Mouse (Mus musculus): ENCODE results near the gene Eefsec.

GRCm38 (mm10) chr6:88439056-88439455 is 7.3 kb downstream of the Eefsec start:
- TF ChIP-seq CTCF (IDR thresholded peaks at IDR 0.05; ENCODE audit: extremely low read depth, insufficient read length, insufficient replicate concordance, low read depth, low read length) (no peak), POLR2A (IDR thresholded peaks at IDR 0.05; ENCODE audit: low read depth, low read length) (no peak)

All from small intestine, adult 2 months (tissue).